Mouse (Mus musculus) heart, adult 9 months (tissue): Measurements from ENCODE around the gene Gm21885.

ENCODE experiments used
- DNase-seq, 2 experiments: peaks; one replicate each; pipeline ENCODE4 v3.0.0; 2022; ENCODE audit warnings: low spot score in 2 of 2

Gene Gm21885

DNA sequence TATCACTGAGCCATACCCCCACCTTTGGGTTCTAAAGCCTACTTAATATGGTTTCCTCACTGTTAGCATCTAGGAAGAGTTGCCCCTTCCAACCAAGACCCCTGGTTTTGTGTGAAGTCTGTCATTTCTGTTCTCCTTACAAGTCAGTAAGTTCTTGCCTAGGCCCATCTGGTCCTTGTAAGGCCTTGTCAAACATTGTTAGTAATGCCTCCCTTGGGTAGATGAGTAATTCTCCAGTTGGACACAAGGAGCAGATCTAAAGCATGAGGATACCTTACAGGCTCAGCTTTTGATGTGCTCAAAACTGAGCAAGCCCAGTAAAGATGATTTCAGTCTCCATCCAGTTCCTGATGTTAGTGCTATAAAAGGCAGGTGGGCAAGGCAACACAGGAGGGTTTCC is 12.9 kb upstream of the Gm21885 start:
- DNase-seq: no peak

DNA sequence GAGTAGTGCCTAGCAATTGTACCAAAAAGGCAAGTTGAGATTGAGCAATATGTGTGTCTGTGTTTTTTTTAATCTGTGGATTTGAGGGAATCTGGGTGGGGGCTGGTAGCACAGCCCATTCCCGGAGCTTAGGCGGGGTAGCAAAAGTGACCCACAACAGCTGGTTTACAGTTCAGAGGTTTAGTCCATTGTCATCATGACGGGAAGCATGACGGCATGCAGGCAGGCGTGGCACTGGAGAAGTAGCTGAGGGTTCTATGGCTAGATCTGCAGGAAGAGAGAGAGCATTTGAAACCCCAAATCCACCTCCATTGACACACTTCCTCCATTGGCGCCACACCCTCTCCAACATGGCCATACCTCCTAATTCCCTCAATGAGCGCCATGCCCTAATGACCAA is 11.8 kb upstream of the Gm21885 start:
- DNase-seq: no peak

DNA sequence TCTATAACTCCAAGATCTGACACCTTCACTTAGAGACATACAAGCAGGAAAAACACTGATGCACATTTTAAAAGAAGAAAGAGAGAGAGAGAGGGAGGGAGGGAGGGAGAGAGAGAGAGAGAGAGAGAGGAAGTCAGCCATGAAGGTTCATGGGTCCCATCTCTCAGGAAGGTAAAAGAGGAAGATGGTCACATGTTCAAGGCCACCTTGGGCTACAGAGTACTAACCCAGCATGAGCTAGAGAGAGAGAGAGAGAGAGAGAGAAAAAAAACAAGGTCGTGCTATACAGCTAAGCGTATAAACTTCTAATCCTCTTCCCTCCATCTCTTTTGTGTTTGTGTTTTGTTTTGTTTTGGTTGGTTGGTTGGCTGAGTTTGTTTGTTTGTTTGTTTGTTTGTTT is 10.7 kb upstream of the Gm21885 start:
- DNase-seq: no peak

DNA sequence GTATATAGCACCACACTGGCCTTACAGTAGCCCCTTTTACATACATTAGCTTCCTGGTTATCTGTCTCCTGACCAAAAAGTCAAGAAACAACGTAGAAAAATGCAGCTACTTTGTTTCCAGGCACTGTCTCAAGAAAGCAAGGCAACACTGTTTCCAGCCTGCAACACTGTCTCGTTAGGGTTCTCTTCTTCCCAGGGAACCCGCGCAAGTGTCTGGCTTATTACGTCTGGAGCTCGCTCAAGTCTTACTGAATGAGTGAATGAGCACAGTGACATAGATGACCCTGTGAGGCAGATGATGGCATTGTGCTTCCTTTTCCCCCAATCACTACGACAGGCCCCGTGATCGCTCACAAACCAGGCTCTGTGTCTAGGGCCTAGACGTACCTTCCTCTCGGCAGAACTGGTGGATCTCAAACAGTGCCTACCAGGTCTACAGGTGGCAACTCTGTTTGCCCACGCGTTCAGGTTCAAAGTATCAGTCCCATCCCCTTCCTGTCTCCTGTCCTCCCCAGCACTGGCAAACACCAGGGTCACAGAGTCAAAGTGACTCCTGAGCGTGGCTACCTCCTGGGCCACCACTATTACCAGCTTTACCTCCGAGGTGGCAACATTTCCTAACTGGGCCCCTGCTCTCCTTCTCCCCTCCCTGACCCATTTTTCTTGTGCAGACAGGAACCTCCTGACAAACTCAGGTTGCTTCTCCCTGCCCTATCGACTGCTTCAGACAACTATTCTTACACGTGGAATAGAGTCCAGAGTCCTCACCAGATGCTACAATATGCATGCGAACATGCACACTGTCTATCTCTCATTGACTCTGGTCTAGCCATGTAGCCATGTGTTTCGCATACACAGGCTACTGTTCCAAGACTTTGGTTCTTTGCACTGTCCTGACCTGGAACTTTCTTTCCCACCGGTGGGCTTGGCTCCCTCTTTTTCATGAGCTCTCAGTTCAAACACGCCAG is 8.4 kb upstream of the Gm21885 start:
- DNase-seq: no peak

DNA sequence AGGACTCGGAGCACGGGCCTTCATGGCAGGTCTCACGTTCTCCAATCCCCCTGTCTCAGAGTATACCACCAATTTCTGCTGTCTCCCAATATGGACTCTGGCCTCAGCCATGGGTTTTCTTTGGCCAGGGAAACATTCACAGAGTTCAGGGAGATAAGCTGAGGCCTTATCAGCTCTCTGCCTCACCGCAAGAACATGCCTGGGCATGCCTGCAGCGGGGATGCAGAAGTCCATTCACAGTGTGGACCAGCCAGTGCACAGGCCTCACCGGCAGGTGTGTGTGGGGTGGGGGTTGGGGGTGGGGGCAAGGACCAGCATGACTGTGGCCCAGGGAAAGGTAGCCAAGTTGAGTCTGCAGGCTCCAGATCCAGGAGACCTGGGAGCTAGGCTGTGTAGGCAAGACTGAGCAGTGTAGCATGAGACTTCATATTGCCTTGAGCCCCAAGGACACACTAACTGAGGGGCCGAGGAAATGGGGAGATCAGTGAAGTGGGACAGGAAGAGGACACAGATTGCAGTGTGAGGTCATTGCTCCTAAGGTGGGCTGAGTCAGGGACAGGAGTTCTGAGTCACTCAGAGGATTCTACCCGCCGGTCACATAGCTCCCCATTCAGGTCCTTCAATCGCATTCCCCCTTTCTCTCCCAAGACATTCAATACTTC is 7.3 kb upstream of the Gm21885 start:
- no peak for DNase-seq

DNA sequence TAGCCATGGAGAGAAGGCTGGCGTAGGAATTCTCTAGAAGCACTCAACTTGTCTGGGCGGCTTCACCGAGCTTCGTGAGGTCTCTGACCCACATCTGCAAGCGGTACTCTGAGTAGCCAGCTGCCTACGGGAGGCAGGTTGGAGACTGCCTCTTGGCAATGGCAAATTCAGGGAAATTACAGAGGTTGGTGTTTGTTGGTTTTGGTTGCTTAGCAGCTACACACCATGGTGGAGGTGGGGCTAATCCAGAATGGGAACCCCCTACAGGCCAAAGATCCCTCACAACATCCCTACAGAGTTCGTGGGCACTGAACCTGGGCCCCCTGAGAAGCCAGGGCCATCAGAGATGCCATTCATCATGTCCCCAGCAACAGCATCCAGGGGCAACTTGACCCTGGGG is 6.4 kb upstream of the Gm21885 start:
- DNase-seq: no peak

DNA sequence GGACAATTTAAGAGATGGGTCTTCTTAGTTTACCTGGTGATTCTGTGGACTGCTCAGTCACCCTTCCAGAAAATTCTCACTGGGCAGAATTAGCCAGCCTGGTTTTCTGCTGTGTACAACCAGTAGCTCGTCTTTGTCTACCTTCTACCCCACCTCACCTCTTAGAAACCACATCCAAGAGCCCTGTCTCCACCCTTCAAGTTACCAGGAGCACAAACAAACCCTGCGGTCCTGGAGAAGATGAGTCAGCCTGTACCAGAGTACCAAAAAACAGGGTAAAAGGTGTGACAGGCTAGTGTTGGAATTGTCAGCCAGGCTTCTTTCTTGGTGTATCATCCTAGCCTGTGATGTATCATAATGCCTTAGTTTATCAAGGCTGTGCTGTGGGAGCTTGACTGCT is 6.0 kb upstream of the Gm21885 start:
- DNase-seq: no peak

DNA sequence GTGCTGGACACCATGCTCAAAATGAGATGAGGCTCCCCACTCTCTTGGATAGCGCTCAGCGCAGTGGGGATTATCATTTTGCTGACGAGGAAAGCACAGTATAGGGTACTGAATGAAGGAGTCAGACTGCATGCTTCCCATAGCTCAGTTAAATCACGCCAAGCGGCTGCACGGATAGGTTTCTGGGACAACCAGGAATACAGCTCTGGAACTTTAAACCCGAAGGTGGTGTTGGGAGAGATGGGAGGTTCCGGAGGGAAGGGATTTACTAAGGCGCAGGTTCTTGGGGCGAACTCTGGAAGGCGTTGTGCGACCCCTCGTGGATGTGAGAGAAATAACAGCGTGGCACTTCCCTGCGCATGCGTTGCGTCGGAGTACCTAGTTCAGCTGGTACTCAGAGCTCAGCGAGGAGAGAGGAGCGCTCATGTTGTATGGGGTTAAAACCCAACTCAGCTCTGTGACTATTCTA is 4.8 kb upstream of the Gm21885 start:
- peak; percentile 83 to 90 for DNase-seq

DNA sequence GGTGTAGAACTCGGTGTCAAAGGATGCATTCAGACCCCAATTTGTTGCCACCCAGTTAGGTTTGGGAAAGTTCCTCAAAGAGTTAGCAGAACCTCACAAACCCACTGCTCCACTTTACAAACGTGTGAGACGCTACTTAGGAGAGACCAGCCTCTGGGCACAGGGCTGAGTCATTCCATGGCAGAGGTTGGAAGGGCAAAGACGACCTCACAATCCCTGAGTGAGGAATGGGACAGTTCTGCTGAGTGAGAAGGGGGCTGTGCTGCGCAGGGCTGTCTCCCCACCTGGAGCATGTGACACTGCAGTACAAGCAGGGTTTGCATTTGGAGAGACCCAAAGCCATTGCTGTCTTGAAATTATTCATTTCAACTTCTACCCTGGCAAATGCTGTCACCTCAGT is 618 bp downstream of the Gm21885 start:
- no peak for DNase-seq

DNA sequence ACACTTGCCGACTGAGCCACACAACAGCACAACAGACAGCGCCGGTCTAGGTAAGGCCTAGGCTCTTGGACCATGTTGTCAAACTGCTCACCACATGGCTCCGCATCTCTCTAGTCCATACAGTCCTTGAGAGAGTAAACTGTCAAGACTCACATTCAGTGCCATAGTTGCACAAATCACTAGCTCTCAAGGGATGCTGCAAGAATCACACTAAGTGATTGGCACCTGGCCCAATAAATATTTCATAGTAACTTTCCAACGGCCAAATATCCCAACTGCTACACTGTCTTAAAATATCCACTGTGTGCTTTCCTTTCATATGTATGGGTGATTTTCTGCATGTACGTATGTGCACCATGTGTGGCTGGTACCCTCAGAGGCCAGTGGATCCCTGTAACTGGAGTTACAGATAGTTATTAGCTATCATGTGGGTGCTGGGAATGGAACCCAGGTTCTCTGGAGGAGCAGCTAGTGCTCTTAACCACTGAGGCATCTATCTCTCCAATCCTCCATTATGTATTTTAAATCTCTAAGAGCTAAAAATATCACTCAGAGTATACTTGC is 1.9 kb downstream of the Gm21885 start:
- DNase-seq: no peak

DNA sequence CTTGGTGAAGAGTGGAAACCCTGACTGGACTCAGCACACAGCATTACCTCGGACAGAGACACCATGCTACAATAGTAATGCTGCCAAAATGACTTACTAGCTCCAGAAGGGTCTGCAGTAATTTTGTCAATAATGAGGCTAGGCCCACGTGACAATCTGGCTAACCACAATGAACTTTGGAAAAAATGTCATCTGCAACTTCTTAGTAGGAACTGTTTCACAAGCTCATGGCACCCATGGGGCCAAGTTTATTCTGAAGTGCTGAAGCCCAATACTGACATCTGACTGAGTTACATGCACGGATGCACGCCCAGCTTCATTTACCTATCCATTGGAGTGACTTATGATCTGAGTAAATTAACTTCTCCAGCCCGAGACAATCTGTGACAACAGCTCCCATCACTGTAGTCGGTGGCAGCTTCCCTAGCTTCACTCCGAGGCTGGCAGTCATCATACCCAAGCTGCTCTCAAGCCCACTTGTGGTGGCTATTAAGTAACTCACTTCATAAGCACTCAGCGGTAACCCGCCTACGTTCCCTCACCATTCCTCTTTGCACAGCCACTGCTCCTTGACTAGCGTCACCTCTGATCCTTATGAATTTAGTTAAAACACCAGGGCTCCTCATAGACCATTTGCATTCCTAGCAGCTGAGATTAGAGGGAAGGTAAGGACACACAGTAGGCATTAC is 4.4 kb downstream of the Gm21885 start:
- DNase-seq: no peak

DNA sequence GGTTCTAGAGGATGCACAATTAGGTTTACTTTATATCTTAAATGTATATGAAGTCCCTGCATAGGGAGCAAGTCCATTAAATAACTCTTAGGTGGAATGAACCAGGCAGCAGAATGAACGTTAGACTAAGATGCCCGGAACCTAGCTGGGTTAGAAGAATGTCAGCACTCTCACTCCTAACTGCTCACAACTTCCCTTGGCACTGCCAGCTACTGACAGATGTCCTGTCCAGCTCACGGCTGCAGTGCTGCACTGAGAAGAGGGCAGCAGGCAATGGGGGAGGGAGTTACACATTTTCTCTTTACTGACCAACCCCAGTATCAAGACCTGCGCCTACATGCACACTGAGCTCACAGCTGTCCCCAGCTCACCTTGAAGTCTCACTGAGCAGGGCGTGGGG is 5.4 kb downstream of the Gm21885 start:
- no peak for DNase-seq

DNA sequence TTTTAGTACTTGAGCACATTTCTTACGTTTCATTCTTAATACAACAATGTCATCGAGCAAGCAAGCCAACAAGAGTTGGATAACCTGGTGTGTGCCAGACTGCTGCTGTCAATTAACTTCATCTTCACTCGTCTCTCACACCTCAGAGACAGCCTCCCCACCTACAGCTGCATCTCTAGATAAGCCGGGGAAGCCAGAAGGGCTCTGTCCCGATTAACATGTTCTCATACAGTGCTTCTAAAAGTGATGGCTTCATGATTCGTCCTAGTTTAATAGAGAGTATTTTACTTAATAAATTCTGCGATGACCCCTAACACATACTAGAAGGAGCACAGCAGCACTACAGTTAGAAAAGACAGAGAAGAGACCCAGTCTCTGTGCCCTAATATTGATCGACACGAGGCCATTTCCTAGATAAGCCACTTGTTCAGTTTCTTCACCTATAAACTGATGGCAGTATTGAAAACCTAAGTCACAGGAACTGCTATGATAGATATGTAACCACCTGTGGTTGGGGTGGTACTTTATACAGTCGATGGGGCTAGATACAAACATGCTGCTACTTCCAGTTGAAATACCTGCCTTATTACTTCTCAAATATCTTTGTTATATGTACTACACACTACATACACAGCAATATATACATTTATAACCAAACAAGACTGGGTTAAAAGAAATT is 8.5 kb downstream of the Gm21885 start:
- DNase-seq: no peak

DNA sequence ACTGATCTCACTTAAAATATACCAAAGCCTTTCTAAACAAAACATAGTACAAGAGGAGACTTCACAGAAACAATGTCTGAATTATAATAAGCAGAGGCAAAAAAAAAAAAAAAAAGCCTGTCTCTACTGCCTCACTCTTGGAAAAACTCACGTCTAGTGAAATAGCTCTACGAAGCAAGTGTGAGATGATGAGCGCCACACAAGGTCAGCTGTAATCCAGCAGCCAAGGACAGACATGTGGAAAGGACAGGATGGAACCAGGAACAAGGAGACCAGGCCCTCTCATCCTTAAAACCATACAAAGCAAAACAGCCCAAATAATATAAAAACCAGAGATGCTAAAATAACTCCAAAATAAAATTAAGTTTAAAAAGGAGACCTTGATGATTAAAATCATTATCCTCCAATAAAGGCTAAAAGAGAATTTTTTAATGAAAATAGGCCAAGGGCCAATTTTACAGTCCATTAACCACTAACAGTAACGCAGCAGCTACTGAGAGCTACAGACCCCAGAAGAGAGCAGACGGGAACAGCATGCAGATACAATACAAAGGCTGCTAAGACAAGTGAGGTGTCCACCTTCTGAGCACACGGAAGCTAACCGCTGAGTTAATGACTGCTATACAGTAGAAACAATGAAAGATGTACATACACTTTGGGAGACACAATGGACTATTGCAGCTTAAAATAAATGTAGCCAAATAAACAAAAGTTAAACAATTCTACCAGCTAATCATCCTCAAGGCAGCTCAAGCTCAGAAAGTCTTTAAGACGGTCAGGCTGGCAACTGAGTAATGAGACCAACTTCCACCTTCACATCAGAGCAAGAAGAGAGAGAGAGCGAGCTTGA is 13.5 kb downstream of the Gm21885 start:
- DNase-seq: no peak

DNA sequence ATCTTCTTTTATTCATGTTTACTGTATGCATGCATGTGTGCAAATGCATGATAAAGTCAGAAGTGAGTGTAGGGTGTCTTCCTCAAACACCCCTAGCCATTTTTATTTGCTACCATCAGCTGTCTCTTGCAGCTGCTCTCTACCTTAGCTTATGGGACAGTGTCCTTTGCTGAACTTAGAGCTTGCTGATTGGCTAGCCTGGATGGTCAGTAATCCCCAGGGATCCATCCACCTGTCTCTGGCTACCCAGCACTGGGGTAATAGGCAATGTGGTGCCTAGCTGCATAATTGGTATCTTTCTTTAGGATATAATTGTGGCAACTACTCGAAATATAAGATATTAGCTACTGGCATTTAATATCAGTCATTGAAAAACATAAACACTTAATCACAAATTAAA is 31.1 kb downstream of the Gm21885 start:
- DNase-seq: no peak

DNA sequence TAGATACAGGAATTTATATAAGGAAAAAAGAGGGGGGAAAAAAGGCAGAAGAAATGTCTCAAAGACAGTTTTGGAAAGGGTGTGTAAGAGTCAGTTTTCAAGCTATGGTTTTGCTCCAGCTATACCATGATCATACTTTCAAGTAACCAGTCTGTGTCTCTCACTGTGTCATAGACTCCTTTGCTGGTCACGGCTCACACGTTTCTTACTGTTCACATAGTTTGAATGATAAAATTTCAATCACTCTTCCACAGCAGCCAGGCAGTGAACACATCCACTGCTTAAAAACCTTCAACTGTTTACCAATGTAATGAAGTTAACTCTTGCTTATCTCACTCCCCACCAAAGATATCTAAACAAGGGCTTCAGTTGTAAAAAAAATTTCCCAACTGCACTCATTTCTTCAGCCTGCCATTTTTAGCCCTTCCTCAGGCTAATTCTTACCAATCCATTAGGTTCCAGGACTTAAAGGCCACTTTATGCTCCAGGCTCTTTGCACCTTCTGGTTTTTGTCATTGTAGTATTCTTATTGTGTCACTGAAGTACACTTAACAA is 32.5 kb downstream of the Gm21885 start:
- no peak for DNase-seq

DNA sequence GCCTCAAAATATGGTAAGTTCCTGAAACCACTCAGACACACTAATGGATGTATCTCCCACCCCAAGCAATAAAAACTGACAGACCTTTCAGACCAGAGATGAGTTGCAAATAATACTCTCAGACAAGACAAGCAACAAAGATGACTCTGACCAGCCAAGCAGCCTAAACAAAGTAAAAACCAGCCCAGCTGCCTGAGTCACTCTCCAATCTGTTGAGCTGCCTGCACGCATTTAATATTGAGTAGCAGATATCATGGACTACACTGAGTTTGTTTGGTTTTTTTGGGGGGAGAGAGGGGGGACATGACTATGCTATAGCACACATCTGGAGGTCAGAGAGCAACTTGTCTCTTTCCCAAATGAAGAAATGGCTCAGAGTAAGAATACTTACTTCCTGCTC is 33.6 kb downstream of the Gm21885 start:
- no peak for DNase-seq

DNA sequence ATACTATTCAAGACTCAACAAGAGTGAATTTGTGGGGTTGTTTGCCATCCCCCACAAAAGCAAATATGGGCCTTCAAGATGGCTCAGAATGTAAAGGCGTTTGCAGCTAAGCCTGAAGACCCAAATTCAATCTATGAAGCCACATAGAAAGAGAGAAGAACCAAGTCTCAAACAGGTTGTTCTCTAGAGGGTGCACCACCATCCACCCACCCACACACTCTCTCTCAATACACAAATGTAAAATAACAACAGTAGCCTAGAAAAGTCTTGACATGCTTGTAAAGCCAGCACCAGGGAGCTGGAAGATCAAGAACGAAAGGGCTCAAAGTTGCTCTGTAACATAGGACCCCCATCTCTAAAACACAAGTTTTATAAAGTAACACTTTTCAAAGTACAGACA is 34.9 kb downstream of the Gm21885 start:
- DNase-seq: no peak

DNA sequence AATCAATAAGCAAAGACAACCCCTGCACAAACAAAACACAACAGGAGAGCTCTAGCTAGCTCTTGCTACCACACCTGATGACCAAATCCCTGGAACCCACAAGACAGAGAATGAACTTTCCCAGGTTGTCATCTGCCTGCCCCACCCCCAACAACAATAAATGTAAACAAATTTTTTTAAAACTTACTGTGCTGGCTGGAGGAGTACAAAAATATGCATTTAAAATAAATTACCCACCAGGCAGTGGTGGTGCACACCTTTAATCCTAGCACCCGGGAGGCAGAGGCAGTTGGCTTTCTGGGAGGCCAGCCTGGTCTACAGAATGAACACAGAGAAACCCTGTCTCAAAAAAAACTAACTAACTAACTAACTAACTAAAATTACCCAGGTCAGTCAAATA is 35.3 kb downstream of the Gm21885 start:
- DNase-seq: no peak

DNA sequence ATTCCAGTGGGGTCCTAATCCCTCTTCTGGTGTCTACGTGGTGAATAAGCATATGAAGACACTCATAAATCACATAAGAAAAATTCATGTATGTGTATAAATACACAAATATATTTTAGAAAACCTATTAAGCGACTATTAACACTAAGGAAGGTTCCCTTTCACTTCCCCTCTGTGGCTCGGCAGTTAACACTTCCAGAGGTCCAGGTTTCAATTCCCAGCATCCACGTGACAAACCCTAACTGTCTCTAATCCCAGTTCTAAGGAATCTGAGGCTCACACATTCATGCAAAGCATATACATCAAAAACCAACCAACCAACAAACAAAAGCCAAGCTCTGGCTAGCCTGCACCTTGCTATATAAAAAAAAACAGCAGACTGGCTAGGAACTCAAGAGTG is 35.8 kb downstream of the Gm21885 start:
- no peak for DNase-seq
